Mouse (Mus musculus) lung, postnatal 0 days (tissue): ENCODE data around the gene Mcl1.

Experiments
- CTCF ChIP-seq: IDR thresholded peaks from 2 replicates; pipeline ENCODE4 v1.5.1; 2016; ENCODE audit warnings: antibody characterized with exemption, mild to moderate bottlenecking
- EP300 ChIP-seq: IDR thresholded peaks from 2 replicates; pipeline ENCODE4 v1.6.1; 2016; ENCODE audit warnings: antibody characterized with exemption, mild to moderate bottlenecking, control low read depth

DNA sequence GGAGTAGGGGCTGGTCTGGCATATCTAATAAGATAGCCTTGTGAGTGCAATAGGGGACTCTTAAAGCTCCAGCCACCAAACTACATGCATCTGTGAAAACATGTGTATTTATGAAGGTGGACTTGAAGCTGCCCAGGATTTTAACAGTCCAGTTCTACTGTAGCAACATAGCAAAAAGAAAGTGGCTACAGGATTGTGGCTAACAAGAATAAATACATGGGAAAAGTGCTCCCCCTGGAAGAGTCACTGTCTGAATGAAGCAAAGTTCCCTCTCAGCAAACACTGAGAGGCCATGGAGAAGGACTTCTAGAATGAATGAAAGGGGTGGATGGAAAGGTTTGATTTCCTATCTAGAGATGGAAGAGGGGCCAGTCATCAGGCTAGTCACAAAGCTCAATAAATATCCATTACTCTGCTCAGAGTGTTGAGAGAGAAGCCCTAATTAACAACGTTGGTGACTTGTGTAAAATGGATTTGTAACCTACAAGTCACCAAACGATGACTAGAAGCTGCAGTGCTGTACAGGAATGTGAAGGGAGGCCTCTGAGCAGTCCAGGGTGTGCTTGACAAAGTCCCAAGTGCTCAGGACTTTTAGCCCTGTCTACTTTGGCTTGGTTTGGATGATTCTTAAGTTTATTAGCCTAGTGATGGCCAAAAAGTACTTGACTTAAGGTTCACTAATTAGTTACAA lies 2.3 kb downstream of the Mcl1 start:
- TF ChIP-seq CTCF (no peak), EP300 (no peak)
